Mouse (Mus musculus): Measurements from ENCODE around the gene St5.

Gene St5

GRCm38 (mm10) chr7:109510799-109511198 is 192.6 kb downstream of the St5 start:
- in situ Hi-C loops (cut with MboI; ENCODE audit: low sequenced_read_pairs), result no loop called here

DNA sequence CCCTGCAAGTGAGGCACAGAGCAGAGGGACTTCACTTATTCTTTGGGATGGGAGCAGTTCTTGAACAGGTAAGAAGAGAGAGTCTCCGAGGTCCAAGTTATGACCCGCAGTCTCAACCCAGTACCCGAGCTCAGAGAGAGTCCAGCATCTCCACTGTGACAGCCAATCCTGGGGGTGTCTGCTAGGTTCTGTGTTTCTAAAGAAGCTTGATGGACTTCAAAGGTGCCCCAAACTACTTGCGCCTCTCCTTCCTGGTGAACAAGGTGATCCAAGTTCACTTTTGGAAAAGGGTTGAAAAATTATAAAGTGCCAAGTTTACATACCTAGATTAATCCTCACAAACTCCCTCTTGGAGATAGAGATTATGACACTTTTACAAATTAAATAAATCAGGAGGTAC is 195.4 kb downstream of the St5 start, which contains the start of gene Trim66:
Gene Trim66, minus strand, starts transcription at position 101 of the 400 bp plus-strand sequence.
- in situ Hi-C loops (cut with MboI; ENCODE audit: low sequenced_read_pairs), result no loop called here

DNA sequence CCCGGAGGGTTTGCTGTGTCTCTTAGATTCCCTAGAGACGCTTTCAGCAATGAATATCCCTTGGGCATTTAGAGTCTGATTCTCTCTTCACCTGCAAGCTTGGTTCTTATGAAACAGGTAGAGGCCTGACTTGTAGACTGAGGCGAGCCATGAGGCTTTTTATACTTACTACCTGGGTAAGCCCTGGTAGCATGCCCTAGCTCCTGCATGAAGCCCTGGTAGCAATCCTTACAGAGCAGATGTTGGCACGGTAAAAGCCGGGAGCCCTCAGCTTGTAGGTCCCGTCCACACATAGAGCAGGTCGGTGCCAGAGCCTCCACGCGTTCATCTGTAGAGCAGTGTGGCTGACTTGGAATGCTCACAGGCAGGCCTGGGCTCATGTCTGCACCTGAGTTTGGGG is 195.8 kb downstream of the St5 start:
- in situ Hi-C loops (cut with MboI; ENCODE audit: low sequenced_read_pairs), result no loop called here

DNA sequence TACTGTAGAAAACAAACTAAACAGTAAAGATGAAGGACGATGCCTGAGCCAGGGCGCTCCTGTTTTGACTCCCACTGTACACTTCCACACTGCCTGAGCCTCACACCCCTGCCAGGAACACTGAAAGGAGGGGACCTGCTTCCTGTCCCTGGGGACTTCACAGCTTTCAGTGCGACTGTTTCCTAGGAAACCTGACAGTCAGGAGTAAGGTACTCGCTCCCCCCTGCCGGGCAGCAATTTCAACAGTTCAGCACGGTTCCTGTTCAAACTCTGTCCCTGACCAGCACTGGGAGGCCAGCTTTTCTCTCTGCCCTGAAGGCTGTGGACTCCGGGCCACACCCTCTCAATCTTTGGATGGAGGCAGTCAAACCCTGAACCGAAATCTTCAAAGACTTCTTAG is 196.3 kb downstream of the St5 start:
- in situ Hi-C loops (cut with MboI; ENCODE audit: low sequenced_read_pairs), result no loop called here

- in situ Hi-C loops (cut with MboI; ENCODE audit: low sequenced_read_pairs), result no loop called here
These were observed 205.9 kb downstream of the St5 start for GRCm38 (mm10) chr7:109497507-109497906.

DNA sequence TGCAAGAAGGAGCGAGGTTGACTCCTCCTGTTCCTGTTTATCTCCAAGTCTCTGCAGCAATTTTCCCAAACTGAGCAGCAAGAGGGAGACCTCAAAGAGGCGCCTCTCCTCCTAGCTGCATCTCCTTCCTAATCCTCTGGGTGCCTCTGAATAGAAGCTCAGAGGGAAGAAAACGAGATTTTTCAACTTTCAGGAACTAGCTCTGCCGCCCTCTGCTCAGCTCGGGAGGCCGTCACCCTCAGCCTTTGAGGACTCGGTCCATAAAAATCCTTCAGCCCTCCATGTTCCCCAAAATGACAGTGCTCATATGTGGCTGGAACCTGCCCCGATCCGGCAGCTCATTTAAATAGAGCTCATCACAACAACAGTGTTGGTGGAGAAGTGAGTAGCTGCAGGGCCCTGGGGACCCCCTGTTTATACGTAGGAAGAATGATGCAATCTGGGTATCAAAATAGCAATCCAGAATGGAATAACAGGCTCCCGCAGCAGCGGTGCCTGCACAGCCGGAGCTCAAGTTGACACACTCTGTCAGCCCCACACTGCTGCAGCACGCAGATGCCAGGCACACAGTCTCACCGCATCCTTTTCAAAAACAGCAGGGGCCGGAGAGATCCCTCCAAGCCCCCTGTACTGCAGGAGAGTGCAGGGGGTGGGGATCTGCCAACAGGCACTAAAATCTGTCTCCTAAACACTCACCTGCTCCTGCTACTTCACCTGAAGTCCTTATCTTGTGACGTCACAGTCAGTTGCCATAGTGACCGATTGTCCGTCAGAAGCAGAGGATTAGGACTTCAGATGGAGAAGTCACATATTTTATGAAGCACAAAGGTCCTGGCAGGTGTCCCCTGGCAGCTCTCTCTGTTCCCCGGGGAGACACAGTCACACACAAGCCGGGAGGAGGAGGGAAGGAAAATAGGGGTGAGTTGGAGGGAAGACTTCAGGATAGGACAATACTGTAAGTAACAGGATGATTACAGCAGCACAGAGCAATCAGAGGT is 209.8 kb downstream of the St5 start:
- in situ Hi-C loops (cut with MboI; ENCODE audit: low sequenced_read_pairs), result no loop called here

- in situ Hi-C loops (cut with MboI; ENCODE audit: low sequenced_read_pairs), result no loop called here
These were observed 210.6 kb downstream of the St5 start for GRCm38 (mm10) chr7:109492616-109493318.

- in situ Hi-C loops (cut with MboI; ENCODE audit: low sequenced_read_pairs), result no loop called here
These were observed 219.2 kb downstream of the St5 start for GRCm38 (mm10) chr7:109484221-109484620.

GRCm38 (mm10) chr7:109480765-109481197 is 222.6 kb downstream of the St5 start:
- in situ Hi-C loops (cut with MboI; ENCODE audit: low sequenced_read_pairs), result no loop called here

GRCm38 (mm10) chr7:109477926-109478325 is 225.5 kb downstream of the St5 start:
- in situ Hi-C loops (cut with MboI; ENCODE audit: low sequenced_read_pairs), result no loop called here

Measured in CH12F3 (cell line).